Mouse (Mus musculus) thymus, adult 2 months (tissue): ENCODE measurements around the gene Itsn2. TPM values are rescaled to one million over a fixed set of nuclear protein-coding genes. Genes with fewer than 3 reads are reported as not detected.
"Not testable (repeated sequence)": the region's sequence is repeated elsewhere in the genome, so short reads cannot be mapped to it uniquely, and the experiment has no call there.

ENCODE experiments used
- DNase-seq: peaks from one replicate; pipeline ENCODE4 v3.0.0; 2021
- H3K27ac ChIP-seq: fragments of 200-500 bp; 2 replicates; pipeline ENCODE4 v1.5.1; 2012; ENCODE audit warnings: low read length, control low read depth; ENCODE audit not compliant: control insufficient read depth, insufficient read depth
- H3K27me3 ChIP-seq: fragments of 200-500 bp; 2 replicates; pipeline ENCODE4 v1.6.1; 2012; ENCODE audit warnings: mild to moderate bottlenecking, low read length, moderate library complexity, mixed read lengths; ENCODE audit not compliant: control insufficient read depth, insufficient read depth
- H3K36me3 ChIP-seq: fragments of 200-500 bp; 2 replicates; pipeline ENCODE4 v1.6.1; 2012; ENCODE audit warnings: mild to moderate bottlenecking, low read length, moderate library complexity; ENCODE audit not compliant: control insufficient read depth, insufficient read depth
- H3K4me1 ChIP-seq: fragments of 200-500 bp; replicated peaks from 2 replicates; pipeline ENCODE4 v1.6.1; 2012; ENCODE audit warnings: low read length; ENCODE audit not compliant: control insufficient read depth, insufficient read depth
- H3K4me3 ChIP-seq: fragments of 200-500 bp; 2 replicates; pipeline ENCODE4 v1.5.1; 2012; ENCODE audit warnings: mild to moderate bottlenecking, low read length, control low read depth, moderate library complexity; ENCODE audit not compliant: control insufficient read depth, insufficient read depth
- CTCF ChIP-seq: fragments of 200-500 bp; IDR thresholded peaks from 2 replicates; pipeline ENCODE4 v1.5.1; 2012; ENCODE audit warnings: mild to moderate bottlenecking, control low read depth, low read length, moderate library complexity, borderline replicate concordance; ENCODE audit not compliant: control insufficient read depth, poor library complexity, insufficient read depth; ENCODE audit errors: extremely low read depth
- POLR2A ChIP-seq: fragments of 200-500 bp; IDR thresholded peaks from 2 replicates; pipeline ENCODE4 v1.6.1; 2012; ENCODE audit warnings: mild to moderate bottlenecking, low read length, control low read depth, moderate library complexity; ENCODE audit not compliant: control insufficient read depth, poor library complexity, insufficient read depth; ENCODE audit errors: extremely low read depth
- WGBS: fragments of 180-500 bp; shearing (Covaris S2); methylation state at CpG from one replicate; pipeline ENCODE4 v1.1.7; 2018; 5-methylcytosine and 5-hydroxymethylcytosine counted together
- polyA plus RNA-seq: library from polyadenylated mRNA; depleted of rRNA; stranded (reverse); fragments of >200 nt; gene quantifications from 2 replicates; pipeline ENCODE4 v1.2.3, GENCODE M21; 2012

Gene Itsn2
- polyA plus RNA-seq, 1 experiment, result 62.9 TPM

- Histone ChIP-seq H3K36me3 (peaks cover 33% of the 10 kb centered on the region), H3K4me1 (no peaks in the 10 kb centered on the region), H3K27ac (no peak overlapping the region), H3K27me3 (no peaks in the 10 kb centered on the region), H3K4me3 (no peak overlapping the region)
- DNase-seq, result no peak
- TF ChIP-seq POLR2A (no peak), CTCF (no peak)
- WGBS, result 99% methylated on average over 4 of the region's 4 CpGs
These were observed 87.5 kb downstream of the Itsn2 start for GRCm38 (mm10) chr12:4679971-4680370.

DNA sequence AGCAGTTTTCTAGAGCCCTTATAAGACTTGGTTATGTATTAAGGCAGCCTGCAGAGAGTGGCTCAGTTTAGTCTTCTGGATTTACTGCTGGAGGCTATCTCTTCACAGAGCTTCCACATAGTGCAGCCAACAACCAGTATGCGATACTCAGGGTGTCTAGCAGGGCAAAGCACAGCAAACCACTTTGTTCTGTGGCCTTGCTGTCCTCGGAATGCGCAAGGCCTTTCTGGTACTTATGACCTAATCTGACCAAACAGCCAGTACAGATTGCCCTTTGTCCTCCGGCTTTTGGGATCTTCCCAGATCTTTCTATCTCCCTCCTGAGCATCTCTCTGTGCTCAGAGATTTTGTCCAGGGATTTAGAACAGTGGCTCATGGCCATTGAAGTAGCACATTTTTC lies 93.0 kb downstream of the Itsn2 start:
- Histone ChIP-seq H3K4me3 (no peak overlapping the region), H3K27me3 (no peaks in the 10 kb centered on the region), H3K27ac (no peak overlapping the region), H3K4me1 (no peaks in the 10 kb centered on the region), H3K36me3 (no peaks in the 10 kb centered on the region)
- no peak for DNase-seq
- WGBS, result 95% methylated on average over 4 of the region's 4 CpGs
- TF ChIP-seq POLR2A (no peak), CTCF (no peak)

DNA sequence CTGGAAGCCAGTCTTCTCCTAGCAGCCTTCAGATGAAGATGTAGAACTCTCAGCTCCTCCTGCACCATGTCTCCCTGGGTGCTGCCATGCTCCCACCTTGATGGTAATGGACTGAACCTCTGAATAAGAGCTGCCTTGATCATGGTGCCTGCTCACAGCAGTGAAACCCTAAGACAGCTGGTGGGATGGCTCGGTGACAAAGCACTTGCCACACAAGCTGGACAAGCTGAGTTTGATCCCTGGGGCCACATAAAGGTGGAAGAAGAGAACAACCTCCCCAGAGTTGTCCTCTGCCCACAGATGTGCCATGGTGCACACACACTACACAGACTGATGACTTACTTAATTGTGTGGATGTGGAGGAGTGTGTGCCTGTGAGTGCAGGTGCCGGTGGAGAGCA lies 95.9 kb downstream of the Itsn2 start:
- no peaks in the 10 kb centered on the region for H3K4me1 ChIP-seq
- H3K27ac ChIP-seq, result no peak overlapping the region
- no peaks in the 10 kb centered on the region for H3K27me3 ChIP-seq
- H3K36me3 ChIP-seq, result no peaks in the 10 kb centered on the region
- no peak for TF ChIP-seq CTCF
- no peak for TF ChIP-seq POLR2A
- DNase-seq, result no peak
- no peak overlapping the region for H3K4me3 ChIP-seq
- 99% methylated on average over 2 of the region's 2 CpGs for WGBS

DNA sequence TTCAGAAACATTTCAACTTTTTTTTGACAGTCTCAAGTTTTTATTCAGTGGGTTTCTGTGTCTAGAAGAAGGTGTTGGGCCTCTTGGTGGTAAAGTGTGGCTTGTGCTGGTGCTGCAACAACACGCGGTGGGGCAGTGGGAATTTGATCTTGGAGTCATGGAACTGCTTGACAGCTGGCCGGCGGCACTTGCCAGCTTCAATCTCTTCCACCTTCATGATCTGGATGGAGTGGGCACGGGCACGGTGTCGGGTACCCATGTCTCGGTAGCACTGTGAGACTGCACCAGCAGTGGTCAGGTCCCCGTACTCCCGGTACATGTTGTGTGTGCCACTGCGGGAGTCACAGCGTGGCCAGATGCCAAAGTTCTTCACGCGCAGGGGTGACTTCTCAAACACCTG lies 96.9 kb downstream of the Itsn2 start:
- Histone ChIP-seq H3K27me3 (no peaks in the 10 kb centered on the region), H3K27ac (no peak overlapping the region), H3K4me1 (no peaks in the 10 kb centered on the region), H3K36me3 (no peaks in the 10 kb centered on the region), H3K4me3 (no peak overlapping the region)
- no peak for DNase-seq
- 96% methylated on average over 14 of the region's 14 CpGs for WGBS
- TF ChIP-seq POLR2A (no peak), CTCF (no peak)

DNA sequence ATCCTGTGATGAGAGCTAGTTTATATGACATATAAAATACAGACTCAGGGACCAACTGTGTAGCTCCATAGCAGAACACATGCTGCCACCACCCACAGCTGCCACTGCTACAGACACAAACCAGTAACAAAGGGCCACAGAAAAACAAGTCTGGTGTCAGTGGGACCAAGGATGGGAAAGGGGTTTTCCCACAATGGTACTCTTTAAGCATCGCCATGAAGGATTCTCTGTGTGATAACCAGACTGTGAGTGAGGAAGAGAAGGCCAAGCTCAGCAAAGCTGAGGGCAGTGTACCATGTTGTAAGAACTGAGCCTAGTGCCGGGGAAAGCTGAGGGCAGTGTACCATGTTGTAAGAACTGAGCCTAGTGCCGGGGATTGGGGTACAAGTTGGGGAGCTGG lies 98.8 kb downstream of the Itsn2 start:
- Histone ChIP-seq H3K4me3 (no peak overlapping the region), H3K27me3 (no peaks in the 10 kb centered on the region), H3K27ac (no peak overlapping the region), H3K36me3 (no peaks in the 10 kb centered on the region), H3K4me1 (no peaks in the 10 kb centered on the region)
- TF ChIP-seq CTCF (no peak), POLR2A (no peak)
- 100% methylated on average over 3 of the region's 3 CpGs for WGBS
- no peak for DNase-seq

- WGBS, result 100% methylated on average over 1 of the region's 1 CpGs
- 0 out of 2 replicates have a peak, but pooled peaks cover 3% of the 10 kb centered on the region for H3K36me3 ChIP-seq
These were observed 102.1 kb downstream of the Itsn2 start for GRCm38 (mm10) chr12:4694534-4694933.

DNA sequence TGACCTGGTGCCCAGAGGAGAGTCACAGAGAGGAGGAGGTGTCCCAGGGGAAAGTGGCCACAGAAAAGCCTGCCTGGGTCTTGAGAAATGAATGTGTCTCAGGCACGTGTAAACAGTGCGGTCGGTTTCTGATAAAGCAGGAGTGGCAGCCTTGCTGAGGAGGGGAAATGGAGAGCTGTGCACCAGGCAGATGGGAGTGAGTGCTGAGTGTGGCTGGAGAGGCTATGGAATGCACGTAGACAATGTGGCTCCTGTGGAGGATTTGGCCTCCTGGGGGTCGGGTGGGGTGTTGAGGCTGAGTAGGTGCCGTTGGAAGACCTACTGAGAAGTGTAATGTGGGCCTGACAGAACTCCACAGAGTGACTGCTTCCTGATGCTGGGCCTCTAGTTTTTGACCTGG lies 113.2 kb downstream of the Itsn2 start:
- H3K27me3 ChIP-seq, H3K4me1 ChIP-seq, H3K4me3 ChIP-seq, DNase-seq, H3K27ac ChIP-seq: not testable (repeated sequence)
- 94% methylated on average over 6 of the region's 6 CpGs for WGBS
- peaks cover 46% of the 10 kb centered on the region for H3K36me3 ChIP-seq

More at GRCm38 (mm10) chr12:4694534-4694933, 102.1 kb downstream of the Itsn2 start:
- no peaks in the 10 kb centered on the region for H3K4me1 ChIP-seq
- H3K27me3 ChIP-seq, result no peaks in the 10 kb centered on the region
- H3K27ac ChIP-seq, result no peak overlapping the region
- H3K4me3 ChIP-seq, result no peak overlapping the region
- TF ChIP-seq POLR2A (no peak), CTCF (no peak)
- DNase-seq, result no peak
